Mouse (Mus musculus) liver, embryonic 16.5 days (tissue): ENCODE results near the gene Agbl4. TPM values are rescaled to one million over a fixed set of nuclear protein-coding genes. Genes with fewer than 3 reads are reported as not detected.

Source experiments
- ATAC-seq: fragments of 200-750 bp; cut with Nextera tagmentation; 2 replicates; pipeline ENCODE4 v1.8.0; 2017; ENCODE audit warnings: low read depth, mild to moderate bottlenecking, moderate number of reproducible peaks, moderate library complexity
- H3K27ac ChIP-seq: fragments of 300-500 bp; sonication (generic); 2 replicates; pipeline ENCODE4 v1.5.1; 2014; ENCODE audit warnings: mild to moderate bottlenecking, low read length
- H3K27me3 ChIP-seq: fragments of 300-500 bp; sonication (generic); 2 replicates; pipeline ENCODE4 v1.6.1; 2014; ENCODE audit warnings: low read depth, low read length, mixed read lengths; ENCODE audit not compliant: control insufficient read depth, insufficient read depth
- H3K36me3 ChIP-seq: fragments of 300-500 bp; sonication (generic); 2 replicates; pipeline ENCODE4 v1.6.1; 2014; ENCODE audit warnings: mild to moderate bottlenecking; ENCODE audit not compliant: control insufficient read depth, insufficient read depth
- H3K4me1 ChIP-seq: fragments of 300-500 bp; sonication (generic); 2 replicates; pipeline ENCODE4 v1.6.1; 2014; ENCODE audit warnings: low read depth, low read length, mixed read lengths; ENCODE audit not compliant: control insufficient read depth
- H3K4me2 ChIP-seq: fragments of 300-500 bp; sonication (generic); 2 replicates; pipeline ENCODE4 v1.6.1; 2014; ENCODE audit warnings: low read depth, low read length, mixed read lengths
- H3K4me3 ChIP-seq: fragments of 300-500 bp; sonication (generic); 2 replicates; pipeline ENCODE4 v1.5.1; 2014; ENCODE audit warnings: low read depth, mild to moderate bottlenecking, low read length
- H3K9ac ChIP-seq: fragments of 300-500 bp; sonication (generic); 2 replicates; pipeline ENCODE4 v1.6.1; 2014; ENCODE audit warnings: low read depth, low read length
- H3K9me3 ChIP-seq: fragments of 300-500 bp; sonication (generic); replicated peaks from 2 replicates; pipeline ENCODE4 v1.6.1; 2016; ENCODE audit warnings: low read length; ENCODE audit not compliant: control insufficient read depth
- WGBS: fragments of 180-500 bp; shearing (Covaris S2); extraction: QIAGEN DNeasy Blood & Tissue Kit; methylation state at CpG from one replicate; pipeline ENCODE4 v1.1.7; 2014; ENCODE audit not compliant: insufficient replicate concordance; 5-methylcytosine and 5-hydroxymethylcytosine counted together
- polyA plus RNA-seq: library from polyadenylated mRNA; unstranded; fragments of >200 nt; fragmentation: Nextera tagmentation; extraction: Ambion mirVana; gene quantifications from 2 replicates; pipeline ENCODE4 v1.2.1, GENCODE M21; 2015

Gene Agbl4
- polyA plus RNA-seq, 1 experiment from 2014 or later = not detected

GRCm38 (mm10) chr4:111588211-111588610, 1190.8 kb downstream of the Agbl4 start:
- Histone ChIP-seq H3K4me1 (no peaks in the 10 kb centered on the region), H3K27ac (no peak overlapping the region), H3K4me2 (no peak overlapping the region), H3K27me3 (no peaks in the 10 kb centered on the region), H3K36me3 (no peaks in the 10 kb centered on the region), H3K4me3 (no peak overlapping the region), H3K9ac (no peak overlapping the region), H3K9me3 (no peaks in the 10 kb centered on the region)
- no peak for ATAC-seq
- WGBS = 58% methylated on average over 1 of the region's 1 CpGs

GRCm38 (mm10) chr4:111589467-111590170, 1192.2 kb downstream of the Agbl4 start:
- WGBS = 65% methylated on average over 4 of the region's 4 CpGs
- no peak overlapping the region for H3K4me3 ChIP-seq
- H3K36me3 ChIP-seq = no peaks in the 10 kb centered on the region
- H3K4me1 ChIP-seq = no peaks in the 10 kb centered on the region
- H3K4me2 ChIP-seq = no peak overlapping the region
- no peak overlapping the region for H3K27ac ChIP-seq
- no peak overlapping the region for H3K9ac ChIP-seq
- H3K9me3 ChIP-seq = no peaks in the 10 kb centered on the region
- ATAC-seq = no peak
- H3K27me3 ChIP-seq = no peaks in the 10 kb centered on the region

- WGBS = 62% methylated on average over 3 of the region's 3 CpGs
- Histone ChIP-seq H3K9ac (no peak overlapping the region), H3K4me2 (no peak overlapping the region), H3K27ac (no peak overlapping the region), H3K9me3 (no peaks in the 10 kb centered on the region), H3K36me3 (no peaks in the 10 kb centered on the region), H3K4me3 (no peak overlapping the region), H3K4me1 (no peaks in the 10 kb centered on the region), H3K27me3 (no peaks in the 10 kb centered on the region)
- ATAC-seq = no peak
Observed at GRCm38 (mm10) chr4:111594655-111595295, 1197.3 kb downstream of the Agbl4 start.

DNA sequence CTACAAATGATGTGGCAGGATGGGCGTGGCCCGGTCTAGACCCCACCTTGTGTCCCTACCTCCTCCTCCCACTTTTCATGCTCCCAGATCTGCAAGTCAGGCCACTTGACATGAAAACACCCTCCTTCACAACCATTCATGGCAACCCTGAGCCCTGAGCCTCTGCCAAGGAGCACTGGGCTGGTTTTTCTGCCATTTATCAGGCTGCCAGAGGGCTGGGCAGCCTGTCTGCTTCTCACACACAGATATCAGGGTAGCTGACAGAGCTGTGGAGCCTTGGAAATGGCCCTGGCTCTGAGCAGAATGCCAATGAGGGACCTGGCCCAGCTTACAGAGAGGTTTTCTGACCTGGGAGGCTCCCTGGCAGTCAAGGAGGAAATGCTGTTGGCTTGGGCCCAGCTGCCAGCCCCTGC, 1199.8 kb downstream of the Agbl4 start:
- Histone ChIP-seq H3K9me3 (no peaks in the 10 kb centered on the region), H3K4me3 (no peak overlapping the region), H3K36me3 (no peaks in the 10 kb centered on the region), H3K27ac (no peak overlapping the region), H3K4me2 (no peak overlapping the region), H3K27me3 (no peaks in the 10 kb centered on the region), H3K4me1 (no peaks in the 10 kb centered on the region), H3K9ac (no peak overlapping the region)
- ATAC-seq = no peak
- WGBS = 80% methylated on average over 2 of the region's 2 CpGs

DNA sequence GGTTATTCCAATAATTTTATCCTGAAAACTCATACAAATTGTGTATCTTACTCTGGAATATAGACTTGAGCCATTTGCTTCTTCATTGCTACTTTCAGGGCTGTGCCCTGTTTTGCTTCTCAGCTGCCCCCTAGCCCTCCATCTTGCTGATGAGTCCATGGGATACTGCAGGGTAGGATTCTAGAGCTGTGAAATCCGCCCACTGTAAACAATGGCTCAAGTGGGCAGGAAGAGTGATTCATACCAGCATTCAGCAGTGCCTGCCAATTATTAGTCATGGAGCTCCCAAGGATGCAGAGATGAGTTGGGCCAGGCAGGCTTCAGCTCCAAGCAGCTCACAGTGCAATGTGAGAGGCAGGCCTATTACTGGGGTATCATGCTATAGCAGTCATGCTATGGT, 1200.5 kb downstream of the Agbl4 start:
- 29% methylated on average over 1 of the region's 1 CpGs for WGBS

DNA sequence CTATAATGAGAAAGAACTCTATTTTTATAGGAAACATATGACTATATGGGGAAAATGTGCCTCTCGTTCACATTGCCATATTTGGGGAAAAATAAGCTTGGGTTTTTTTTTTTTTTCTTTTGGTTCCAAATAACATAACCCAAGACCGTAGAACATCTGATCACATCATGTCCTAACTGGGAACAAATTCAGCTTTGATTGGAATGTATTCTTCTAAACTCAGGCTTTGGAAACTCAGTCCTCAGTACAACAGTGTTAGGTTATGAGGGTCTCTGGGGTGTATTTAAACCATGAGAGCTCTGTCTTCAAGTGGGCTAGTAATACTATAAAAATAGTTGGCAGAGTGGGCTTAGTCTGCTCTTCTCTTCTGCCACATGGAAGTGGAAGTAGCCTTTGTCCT, 1205.7 kb downstream of the Agbl4 start:
- no peaks in the 10 kb centered on the region for H3K36me3 ChIP-seq
- H3K27ac ChIP-seq = no peak overlapping the region
- no peak overlapping the region for H3K4me3 ChIP-seq
- no peaks in the 10 kb centered on the region for H3K27me3 ChIP-seq
- H3K9me3 ChIP-seq = no peaks in the 10 kb centered on the region
- H3K9ac ChIP-seq = no peak overlapping the region
- 66% methylated on average over 2 of the region's 2 CpGs for WGBS
- no peaks in the 10 kb centered on the region for H3K4me1 ChIP-seq
- no peak for ATAC-seq
- H3K4me2 ChIP-seq = no peak overlapping the region

More for the DNA sequence above, 1200.5 kb downstream of the Agbl4 start:
- no peak overlapping the region for H3K4me3 ChIP-seq
- no peak overlapping the region for H3K9ac ChIP-seq
- H3K27ac ChIP-seq = no peak overlapping the region
- ATAC-seq = no peak
- H3K27me3 ChIP-seq = no peaks in the 10 kb centered on the region
- no peaks in the 10 kb centered on the region for H3K4me1 ChIP-seq
- H3K4me2 ChIP-seq = no peak overlapping the region
- H3K9me3 ChIP-seq = no peaks in the 10 kb centered on the region
- H3K36me3 ChIP-seq = no peaks in the 10 kb centered on the region

GRCm38 (mm10) chr4:111607826-111608500, 1210.5 kb downstream of the Agbl4 start:
- no peak overlapping the region for H3K4me3 ChIP-seq
- no peaks in the 10 kb centered on the region for H3K4me1 ChIP-seq
- 63% methylated on average over 8 of the region's 8 CpGs for WGBS
- no peaks in the 10 kb centered on the region for H3K27me3 ChIP-seq
- no peak overlapping the region for H3K27ac ChIP-seq
- ATAC-seq = no peak
- H3K9me3 ChIP-seq = no peaks in the 10 kb centered on the region
- no peak overlapping the region for H3K9ac ChIP-seq
- no peak overlapping the region for H3K4me2 ChIP-seq
- H3K36me3 ChIP-seq = no peaks in the 10 kb centered on the region

DNA sequence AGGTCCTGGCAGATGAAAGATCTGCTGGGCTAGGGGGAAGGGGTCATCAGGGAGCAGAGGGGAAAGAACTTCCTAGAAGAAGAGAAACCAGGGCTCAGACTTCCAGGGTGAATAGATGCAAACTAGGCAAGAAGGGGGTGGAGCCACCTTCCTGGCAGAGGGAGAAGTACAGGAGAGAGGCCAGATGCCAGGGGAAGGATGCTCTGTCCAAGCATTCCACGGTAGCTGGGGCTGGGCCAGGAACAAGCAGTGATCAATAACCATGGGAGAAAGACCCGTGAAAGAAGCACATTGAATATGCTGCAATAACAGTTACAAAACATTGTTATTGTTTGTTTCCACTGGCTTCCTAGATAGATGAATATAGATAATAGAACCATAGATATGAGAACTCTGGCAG, 1224.4 kb downstream of the Agbl4 start:
- 32% methylated on average over 2 of the region's 2 CpGs for WGBS

DNA sequence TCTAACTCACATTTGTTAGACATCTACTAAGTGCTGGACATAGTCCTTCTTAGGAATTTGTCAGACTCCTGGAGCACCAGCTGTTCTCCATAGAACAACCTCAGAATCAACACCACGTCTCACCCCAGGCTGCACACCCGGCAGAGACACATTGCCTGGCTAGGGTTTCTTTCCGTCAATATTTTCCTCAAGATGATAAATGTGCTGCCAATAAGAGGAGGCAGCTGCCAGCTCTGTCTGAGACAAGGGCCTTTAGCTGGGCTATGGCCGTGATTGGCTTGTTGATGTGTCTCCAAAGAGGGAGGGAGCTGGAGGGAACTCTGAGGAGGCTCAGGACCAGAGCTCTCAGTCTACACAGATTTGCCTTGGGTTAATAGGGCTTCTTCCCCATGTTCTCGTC, 1227.5 kb downstream of the Agbl4 start:
- H3K4me1 ChIP-seq = no peaks in the 10 kb centered on the region
- ATAC-seq = no peak
- H3K9me3 ChIP-seq = no peaks in the 10 kb centered on the region
- no peak overlapping the region for H3K4me2 ChIP-seq
- no peak overlapping the region for H3K9ac ChIP-seq
- H3K36me3 ChIP-seq = no peaks in the 10 kb centered on the region
- H3K4me3 ChIP-seq = no peak overlapping the region
- WGBS = 46% methylated on average over 5 of the region's 5 CpGs
- no peaks in the 10 kb centered on the region for H3K27me3 ChIP-seq
- H3K27ac ChIP-seq = no peak overlapping the region

More for the DNA sequence above, 1224.4 kb downstream of the Agbl4 start:
- ATAC-seq = no peak
- Histone ChIP-seq H3K9me3 (no peaks in the 10 kb centered on the region), H3K36me3 (no peaks in the 10 kb centered on the region), H3K4me3 (no peak overlapping the region), H3K4me2 (no peak overlapping the region), H3K4me1 (no peaks in the 10 kb centered on the region), H3K9ac (no peak overlapping the region), H3K27ac (no peak overlapping the region), H3K27me3 (no peaks in the 10 kb centered on the region)
